Mouse (Mus musculus) limb, embryonic 11.5 days (tissue): ENCODE data around the gene Atxn7. TPM values are rescaled to one million over a fixed set of nuclear protein-coding genes. Genes with fewer than 3 reads are reported as not detected.
A peak's percentile ranks its signal among the peaks of the same experiment; 100 is the strongest.

Experiments
- ATAC-seq: fragments of 200-750 bp; cut with Nextera tagmentation; 2 replicates; pipeline ENCODE4 v1.8.0; 2017; ENCODE audit warnings: low read depth; ENCODE audit not compliant: insufficient number of reproducible peaks, low FRiP score, low TSS enrichment
- DNase-seq: peaks from one replicate; pipeline ENCODE4 v3.0.0-alpha.2; 2015; ENCODE audit warnings: low spot score
- H3K27ac ChIP-seq: fragments of 300-500 bp; sonication (generic); replicated peaks from 2 replicates; pipeline ENCODE4 v1.5.1; 2014; ENCODE audit warnings: low read depth, mild to moderate bottlenecking, low read length
- H3K27me3 ChIP-seq: fragments of 300-500 bp; sonication (generic); 2 replicates; pipeline ENCODE4 v1.6.1; 2014; ENCODE audit warnings: mild to moderate bottlenecking, low read length, mixed read lengths; ENCODE audit not compliant: control insufficient read depth, insufficient read depth
- H3K36me3 ChIP-seq: fragments of 300-500 bp; sonication (generic); 2 replicates; pipeline ENCODE4 v1.6.1; 2014; ENCODE audit warnings: mild to moderate bottlenecking, low read length, moderate library complexity, mixed read lengths; ENCODE audit not compliant: control insufficient read depth, insufficient read depth
- H3K4me1 ChIP-seq: fragments of 300-500 bp; sonication (generic); 2 replicates; pipeline ENCODE4 v1.6.1; 2014; ENCODE audit warnings: low read length, mixed read lengths; ENCODE audit not compliant: control insufficient read depth, insufficient read depth
- H3K4me2 ChIP-seq: fragments of 300-500 bp; sonication (generic); 2 replicates; pipeline ENCODE4 v1.6.1; 2014; ENCODE audit warnings: low read depth, mild to moderate bottlenecking, moderate library complexity; ENCODE audit not compliant: severe bottlenecking
- H3K4me3 ChIP-seq: fragments of 300-500 bp; sonication (generic); 2 replicates; pipeline ENCODE4 v1.5.1; 2014; ENCODE audit warnings: low read depth, low read length
- H3K9ac ChIP-seq: fragments of 300-500 bp; sonication (generic); 2 replicates; pipeline ENCODE4 v1.6.1; 2014; ENCODE audit warnings: mild to moderate bottlenecking, low read length
- H3K9me3 ChIP-seq: fragments of 300-500 bp; sonication (generic); 2 replicates; pipeline ENCODE4 v1.6.1; 2016; ENCODE audit warnings: low read length; ENCODE audit not compliant: control insufficient read depth
- WGBS: fragments of 180-500 bp; shearing (Covaris S2); extraction: QIAGEN DNeasy Blood & Tissue Kit; methylation state at CpG from one replicate; pipeline ENCODE4 v1.1.7; 2014; 5-methylcytosine and 5-hydroxymethylcytosine counted together
- polyA plus RNA-seq: library from polyadenylated mRNA; unstranded; fragments of >200 nt; fragmentation: Nextera tagmentation; extraction: Ambion mirVana; gene quantifications from 2 replicates; pipeline ENCODE4 v1.2.1, GENCODE M21; 2014

Atxn7 gene
- polyA plus RNA-seq, 1 experiment from 2014 or later, result 4.6 TPM

- no peak for ATAC-seq
- no peak overlapping the region for H3K4me2 ChIP-seq
- WGBS, result 81% methylated on average over 11 of the region's 11 CpGs
- H3K36me3 ChIP-seq, result 0 out of 2 replicates have a peak, but pooled peaks cover 2% of the 10 kb centered on the region
- no peak overlapping the region for H3K9ac ChIP-seq
- DNase-seq, result no peak
- no peak overlapping the region for H3K27ac ChIP-seq
- H3K4me1 ChIP-seq, result peaks cover 3% of the 10 kb centered on the region; the same call in 1 of the 2 replicates
- H3K4me3 ChIP-seq, result no peak overlapping the region
- H3K9me3 ChIP-seq, result no peaks in the 10 kb centered on the region
- no peaks in the 10 kb centered on the region for H3K27me3 ChIP-seq
These were observed 101.4 kb downstream of the Atxn7 start for GRCm38 (mm10) chr14:14062531-14063245.

DNA sequence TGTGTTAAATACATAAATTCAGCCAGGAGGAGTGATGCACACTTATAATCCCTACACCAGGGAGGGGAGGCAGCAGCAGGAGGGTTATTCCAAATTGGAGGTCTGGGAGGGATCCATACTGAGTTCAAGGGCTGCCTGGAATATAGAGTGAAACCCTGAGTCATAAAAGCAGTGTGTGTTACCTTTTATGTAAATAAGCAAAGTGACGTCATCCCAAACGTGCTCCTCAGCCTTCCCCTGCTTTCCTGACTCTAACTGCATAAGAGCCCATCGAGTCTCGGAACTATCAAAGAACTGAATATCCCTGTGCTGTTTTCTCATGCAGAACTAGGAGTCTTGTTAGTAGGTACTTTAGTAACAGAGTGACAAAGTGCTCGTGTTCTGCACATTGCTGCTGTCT is 102.1 kb downstream of the Atxn7 start:
- H3K27ac ChIP-seq, result no peak overlapping the region
- peaks cover 3% of the 10 kb centered on the region; the same call in 1 of the 2 replicates for H3K4me1 ChIP-seq
- 57% methylated on average over 5 of the region's 5 CpGs for WGBS
- H3K36me3 ChIP-seq, result 0 out of 2 replicates have a peak, but pooled peaks cover 2% of the 10 kb centered on the region
- H3K4me3 ChIP-seq, result no peak overlapping the region
- ATAC-seq (no peak), DNase-seq (no peak)
- no peaks in the 10 kb centered on the region for H3K9me3 ChIP-seq
- no peak overlapping the region for H3K9ac ChIP-seq
- H3K27me3 ChIP-seq, result no peaks in the 10 kb centered on the region
- no peak overlapping the region for H3K4me2 ChIP-seq

GRCm38 (mm10) chr14:14064486-14065141 is 103.4 kb downstream of the Atxn7 start:
- 20% methylated on average over 5 of the region's 5 CpGs for WGBS
- H3K36me3 ChIP-seq, result no peaks in the 10 kb centered on the region
- no peak overlapping the region for H3K9ac ChIP-seq
- H3K27ac ChIP-seq, result peak overlapping the region; percentile 26; the same call in 1 of the 2 replicates
- H3K4me3 ChIP-seq, result no peak overlapping the region
- no peak overlapping the region for H3K4me2 ChIP-seq
- no peaks in the 10 kb centered on the region for H3K27me3 ChIP-seq
- no peaks in the 10 kb centered on the region for H3K9me3 ChIP-seq
- DNase-seq (peak; percentile 49), ATAC-seq (peak; percentile 48)
- H3K4me1 ChIP-seq, result peaks cover 3% of the 10 kb centered on the region; the same call in 1 of the 2 replicates

DNA sequence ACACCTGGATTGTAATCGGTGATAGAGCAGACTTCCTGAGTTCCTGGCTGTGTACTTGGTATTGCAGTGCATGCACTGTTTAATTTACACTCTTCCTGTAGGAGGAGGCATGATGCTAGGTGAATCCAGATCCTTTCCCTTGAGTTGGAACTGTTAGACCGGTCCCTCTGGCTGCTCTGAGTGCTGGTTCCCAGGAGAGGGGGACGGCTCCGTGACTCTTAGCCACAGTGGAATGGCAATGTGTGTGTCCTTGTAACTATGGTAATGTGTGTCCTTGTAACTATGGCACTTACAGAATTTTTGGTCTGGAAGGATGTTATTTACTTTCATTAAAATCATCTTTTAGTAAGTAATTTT is 103.9 kb downstream of the Atxn7 start:
- ATAC-seq (peak; percentile 46; the same call in 1 of the 2 replicates), DNase-seq (no peak)
- Histone ChIP-seq H3K4me2 (no peak overlapping the region), H3K4me3 (no peak overlapping the region), H3K4me1 (peaks cover 3% of the 10 kb centered on the region; the same call in 1 of the 2 replicates), H3K9me3 (no peaks in the 10 kb centered on the region), H3K36me3 (no peaks in the 10 kb centered on the region), H3K27me3 (no peaks in the 10 kb centered on the region), H3K27ac (peak overlapping the region; percentile 26; the same call in 1 of the 2 replicates), H3K9ac (no peak overlapping the region)
- 50% methylated on average over 4 of the region's 4 CpGs for WGBS

DNA sequence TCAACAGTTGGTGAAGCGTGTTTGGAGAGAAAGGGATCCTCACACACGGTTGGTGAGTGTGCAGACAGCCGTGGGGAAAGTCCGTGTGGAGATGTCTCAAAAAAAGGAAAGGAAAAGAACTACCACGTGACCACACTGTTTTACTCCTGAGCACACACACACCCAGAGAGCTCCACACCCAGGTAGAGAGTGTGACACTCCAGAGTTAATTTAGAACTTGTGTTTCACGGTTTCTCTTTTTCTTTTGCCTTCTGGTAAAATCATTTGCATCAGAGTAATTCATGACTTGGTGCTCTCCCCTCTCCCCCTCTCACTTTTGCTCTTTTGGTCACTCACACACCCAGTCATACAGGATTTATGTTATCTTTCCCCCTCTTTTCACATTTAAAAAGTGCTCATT is 105.0 kb downstream of the Atxn7 start:
- DNase-seq (no peak), ATAC-seq (no peak)
- Histone ChIP-seq H3K9ac (no peak overlapping the region), H3K4me2 (no peak overlapping the region), H3K4me3 (no peak overlapping the region), H3K27me3 (no peaks in the 10 kb centered on the region), H3K36me3 (no peaks in the 10 kb centered on the region), H3K4me1 (peaks cover 3% of the 10 kb centered on the region; the same call in 1 of the 2 replicates), H3K9me3 (no peaks in the 10 kb centered on the region), H3K27ac (no peak overlapping the region)
- WGBS, result 82% methylated on average over 6 of the region's 6 CpGs

- Histone ChIP-seq H3K9ac (no peak overlapping the region), H3K4me1 (peaks cover 3% of the 10 kb centered on the region; the same call in 1 of the 2 replicates), H3K36me3 (no peaks in the 10 kb centered on the region), H3K4me3 (no peak overlapping the region), H3K4me2 (no peak overlapping the region), H3K9me3 (no peaks in the 10 kb centered on the region), H3K27ac (no peak overlapping the region), H3K27me3 (no peaks in the 10 kb centered on the region)
- DNase-seq, result no peak
- 0 out of 2 replicates have a peak, but pooled peaks have one; percentile 35 for ATAC-seq
- 18% methylated on average over 10 of the region's 10 CpGs for WGBS
These were observed 106.6 kb downstream of the Atxn7 start for GRCm38 (mm10) chr14:14067648-14068472.

- Histone ChIP-seq H3K4me2 (no peak overlapping the region), H3K9me3 (no peaks in the 10 kb centered on the region), H3K9ac (no peak overlapping the region), H3K4me3 (no peak overlapping the region), H3K4me1 (peaks cover 3% of the 10 kb centered on the region; the same call in 1 of the 2 replicates), H3K27ac (no peak overlapping the region), H3K27me3 (no peaks in the 10 kb centered on the region), H3K36me3 (no peaks in the 10 kb centered on the region)
- no peak for DNase-seq
- 72% methylated on average over 3 of the region's 3 CpGs for WGBS
- no peak for ATAC-seq
These were observed 107.3 kb downstream of the Atxn7 start for GRCm38 (mm10) chr14:14068553-14068952.
